Mouse (Mus musculus) kidney, adult 2 months (tissue): ENCODE results near the gene Chad.

Experiments used
- CTCF ChIP-seq: fragments of 200-500 bp; conservative IDR thresholded peaks from 2 replicates; pipeline ENCODE4 v1.5.1; 2011; ENCODE audit warnings: low read depth, mild to moderate bottlenecking, control low read depth, low read length, moderate library complexity, mixed read lengths; ENCODE audit not compliant: insufficient read depth, insufficient read length
- POLR2A ChIP-seq: fragments of 200-500 bp; IDR thresholded peaks from one replicate; pipeline ENCODE4 v1.6.1; 2011; ENCODE audit warnings: low read depth, low read length, control low read depth

- TF ChIP-seq CTCF (no peak), POLR2A (no peak)
Measured at GRCm38 (mm10) chr11:94597319-94597718, 32.5 kb downstream of the Chad start.
